Mouse (Mus musculus): ENCODE results near the gene Aifm2. TPM values are rescaled to one million over a fixed set of nuclear protein-coding genes. Genes with fewer than 3 reads are reported as not detected.

Aifm2 gene
- total RNA-seq, 2 experiments from 2014 or later: 7.0 to 7.4 TPM

- intact Hi-C loops (cut with DNase I): no loop called here
- no peak for DNase-seq (ENCODE audit: extremely low spot score in 1 of 2, low spot score in 2 of 2)
Observed at GRCm38 (mm10) chr10:61714146-61714545, 917 bp upstream of the Aifm2 start.

- no peak for DNase-seq (ENCODE audit: extremely low spot score in 1 of 2, low spot score in 2 of 2)
- intact Hi-C loops (cut with DNase I): no loop called here
Observed at GRCm38 (mm10) chr10:61715462-61715837, 387 bp downstream of the Aifm2 start.

GRCm38 (mm10) chr10:61715996-61716864, 1.2 kb downstream of the Aifm2 start:
- DNase-seq (ENCODE audit: extremely low spot score in 1 of 2, low spot score in 2 of 2): no peak
- intact Hi-C loops (cut with DNase I): no loop called here

- no peak for DNase-seq (ENCODE audit: extremely low spot score in 1 of 2, low spot score in 2 of 2)
- intact Hi-C loops (cut with DNase I): no loop called here
Observed at GRCm38 (mm10) chr10:61717406-61718296, 2.6 kb downstream of the Aifm2 start.

- DNase-seq (ENCODE audit: extremely low spot score in 1 of 2, low spot score in 2 of 2): no peak
- intact Hi-C loops (cut with DNase I): no loop called here
Observed at GRCm38 (mm10) chr10:61720331-61720730, 5.3 kb downstream of the Aifm2 start.

- intact Hi-C loops (cut with DNase I): no loop called here
- DNase-seq (ENCODE audit: extremely low spot score in 1 of 2, low spot score in 2 of 2): no peak
Observed at GRCm38 (mm10) chr10:61722215-61722614, 7.2 kb downstream of the Aifm2 start.

GRCm38 (mm10) chr10:61723271-61723670, 8.2 kb downstream of the Aifm2 start:
- DNase-seq (ENCODE audit: extremely low spot score in 1 of 2, low spot score in 2 of 2): no peak
- intact Hi-C loops (cut with DNase I): no loop called here

- intact Hi-C loops (cut with DNase I): no loop called here
- DNase-seq (ENCODE audit: extremely low spot score in 1 of 2, low spot score in 2 of 2): no peak
Observed at GRCm38 (mm10) chr10:61729181-61729580, 14.1 kb downstream of the Aifm2 start.

- no peak for DNase-seq (ENCODE audit: extremely low spot score in 1 of 2, low spot score in 2 of 2)
- intact Hi-C loops (cut with DNase I): no loop called here
Observed at GRCm38 (mm10) chr10:61730171-61730570, 15.1 kb downstream of the Aifm2 start.

- intact Hi-C loops (cut with DNase I): no loop called here
- no peak for DNase-seq (ENCODE audit: extremely low spot score in 1 of 2, low spot score in 2 of 2)
Observed at GRCm38 (mm10) chr10:61734377-61734776, 19.3 kb downstream of the Aifm2 start.

GRCm38 (mm10) chr10:61736671-61737078, 21.6 kb downstream of the Aifm2 start:
- intact Hi-C loops (cut with DNase I): no loop called here
- DNase-seq (ENCODE audit: extremely low spot score in 1 of 2, low spot score in 2 of 2): no peak

GRCm38 (mm10) chr10:61737537-61737936, 22.5 kb downstream of the Aifm2 start:
- DNase-seq (ENCODE audit: extremely low spot score in 1 of 2, low spot score in 2 of 2): no peak
- intact Hi-C loops (cut with DNase I): no loop called here

GRCm38 (mm10) chr10:61738126-61738525, 23.1 kb downstream of the Aifm2 start:
- intact Hi-C loops (cut with DNase I): no loop called here

GRCm38 (mm10) chr10:61741306-61741705, 26.2 kb downstream of the Aifm2 start:
- no peak for DNase-seq (ENCODE audit: extremely low spot score in 1 of 2, low spot score in 2 of 2)
- intact Hi-C loops (cut with DNase I): no loop called here

More at GRCm38 (mm10) chr10:61738126-61738525, 23.1 kb downstream of the Aifm2 start:
- DNase-seq (ENCODE audit: extremely low spot score in 1 of 2, low spot score in 2 of 2): no peak

- intact Hi-C loops (cut with DNase I): no loop called here
- DNase-seq (ENCODE audit: extremely low spot score in 1 of 2, low spot score in 2 of 2): no peak
Observed at GRCm38 (mm10) chr10:61741873-61742272, 26.8 kb downstream of the Aifm2 start.

GRCm38 (mm10) chr10:61742336-61742735, 27.3 kb downstream of the Aifm2 start:
- no peak for DNase-seq (ENCODE audit: extremely low spot score in 1 of 2, low spot score in 2 of 2)
- intact Hi-C loops (cut with DNase I): no loop called here

- intact Hi-C loops (cut with DNase I): no loop called here
- DNase-seq (ENCODE audit: extremely low spot score in 1 of 2, low spot score in 2 of 2): peak in 1 of 2 experiments; percentile 53
Observed at GRCm38 (mm10) chr10:61745133-61745532, 30.1 kb downstream of the Aifm2 start.

- intact Hi-C loops (cut with DNase I): no loop called here
- no peak for DNase-seq (ENCODE audit: extremely low spot score in 1 of 2, low spot score in 2 of 2)
Observed at GRCm38 (mm10) chr10:61747302-61747701, 32.2 kb downstream of the Aifm2 start.

- no peak for DNase-seq (ENCODE audit: extremely low spot score in 1 of 2, low spot score in 2 of 2)
- intact Hi-C loops (cut with DNase I): no loop called here
Observed at GRCm38 (mm10) chr10:61750014-61750413, 35.0 kb downstream of the Aifm2 start.

All from left cerebral cortex, postnatal 10 days (tissue).